Mouse (Mus musculus): Measurements from ENCODE around the gene Clcnka. TPM values are rescaled to one million over a fixed set of nuclear protein-coding genes. Genes with fewer than 3 reads are reported as not detected.

Clcnka gene
- polyA plus RNA-seq, 1 experiment = 0.35 TPM

- TF ChIP-seq CTCF (IDR thresholded peaks at IDR 0.05; ENCODE audit: borderline replicate concordance, control insufficient read depth, extremely low read depth, insufficient read depth, low read length, poor library complexity) = no peak
- TF ChIP-seq POLR2A (IDR thresholded peaks at IDR 0.05; ENCODE audit: control insufficient read depth, extremely low read depth, insufficient read depth, low read length, poor library complexity) = no peak
- Histone ChIP-seq H3K27me3 (ENCODE audit: control insufficient read depth, insufficient read depth, low read length) (no peaks in the 10 kb centered on the region; the same call in 1 of the 2 replicates), H3K36me3 (ENCODE audit: control insufficient read depth, insufficient read depth, low read length) (no peaks in the 10 kb centered on the region), H3K27ac (ENCODE audit: control insufficient read depth, insufficient read depth, low read length) (no peak overlapping the region), H3K4me1 (replicated peaks; ENCODE audit: control insufficient read depth, insufficient read depth, low read length) (peaks cover 3% of the 10 kb centered on the region), H3K4me3 (ENCODE audit: control insufficient read depth, insufficient read depth, low read length) (no peak overlapping the region)
- 82% methylated on average over 7 of the region's 7 CpGs for WGBS
- DNase-seq = no peak
Measured at GRCm38 (mm10) chr4:141386150-141386549, 12.4 kb downstream of the Clcnka start.

- Histone ChIP-seq H3K4me3 (ENCODE audit: control insufficient read depth, insufficient read depth, low read length) (no peak overlapping the region), H3K36me3 (ENCODE audit: control insufficient read depth, insufficient read depth, low read length) (no peaks in the 10 kb centered on the region), H3K27ac (ENCODE audit: control insufficient read depth, insufficient read depth, low read length) (no peak overlapping the region), H3K4me1 (replicated peaks; ENCODE audit: control insufficient read depth, insufficient read depth, low read length) (peaks cover 3% of the 10 kb centered on the region), H3K27me3 (ENCODE audit: control insufficient read depth, insufficient read depth, low read length) (no peaks in the 10 kb centered on the region; the same call in 1 of the 2 replicates)
- TF ChIP-seq POLR2A (IDR thresholded peaks at IDR 0.05; ENCODE audit: control insufficient read depth, extremely low read depth, insufficient read depth, low read length, poor library complexity) (no peak), CTCF (IDR thresholded peaks at IDR 0.05; ENCODE audit: borderline replicate concordance, control insufficient read depth, extremely low read depth, insufficient read depth, low read length, poor library complexity) (peak; percentile 84; the same call in 1 of the 2 replicates)
- WGBS = 0% methylated on average over 7 of the region's 7 CpGs
- peak; percentile 45 for DNase-seq
Measured at GRCm38 (mm10) chr4:141385275-141385674, 13.2 kb downstream of the Clcnka start.

- TF ChIP-seq CTCF (IDR thresholded peaks at IDR 0.05; ENCODE audit: borderline replicate concordance, control insufficient read depth, extremely low read depth, insufficient read depth, low read length, poor library complexity) (no peak), POLR2A (IDR thresholded peaks at IDR 0.05; ENCODE audit: control insufficient read depth, extremely low read depth, insufficient read depth, low read length, poor library complexity) (no peak)
- Histone ChIP-seq H3K4me1 (replicated peaks; ENCODE audit: control insufficient read depth, insufficient read depth, low read length) (peaks cover 3% of the 10 kb centered on the region), H3K27me3 (ENCODE audit: control insufficient read depth, insufficient read depth, low read length) (no peaks in the 10 kb centered on the region; the same call in 1 of the 2 replicates), H3K4me3 (ENCODE audit: control insufficient read depth, insufficient read depth, low read length) (0 out of 2 replicates have a peak overlapping the region, but pooled peaks have one; percentile 14), H3K27ac (ENCODE audit: control insufficient read depth, insufficient read depth, low read length) (no peak overlapping the region), H3K36me3 (ENCODE audit: control insufficient read depth, insufficient read depth, low read length) (no peaks in the 10 kb centered on the region)
- DNase-seq = peak; percentile 43
- WGBS = 4% methylated on average over 25 of the region's 25 CpGs
Measured at GRCm38 (mm10) chr4:141382406-141382805, 16.1 kb downstream of the Clcnka start.

- WGBS = 73% methylated on average over 8 of the region's 8 CpGs
- no peak for DNase-seq
- H3K4me3 ChIP-seq (ENCODE audit: control insufficient read depth, insufficient read depth, low read length) = no peak overlapping the region
- no peak overlapping the region for H3K27ac ChIP-seq (ENCODE audit: control insufficient read depth, insufficient read depth, low read length)
- TF ChIP-seq POLR2A (IDR thresholded peaks at IDR 0.05; ENCODE audit: control insufficient read depth, extremely low read depth, insufficient read depth, low read length, poor library complexity) (no peak), CTCF (IDR thresholded peaks at IDR 0.05; ENCODE audit: borderline replicate concordance, control insufficient read depth, extremely low read depth, insufficient read depth, low read length, poor library complexity) (no peak)
- peaks cover 3% of the 10 kb centered on the region for H3K4me1 ChIP-seq (replicated peaks; ENCODE audit: control insufficient read depth, insufficient read depth, low read length)
- no peaks in the 10 kb centered on the region; the same call in 1 of the 2 replicates for H3K27me3 ChIP-seq (ENCODE audit: control insufficient read depth, insufficient read depth, low read length)
- no peaks in the 10 kb centered on the region for H3K36me3 ChIP-seq (ENCODE audit: control insufficient read depth, insufficient read depth, low read length)
Measured at GRCm38 (mm10) chr4:141379674-141380073, 18.9 kb downstream of the Clcnka start.

- Histone ChIP-seq H3K36me3 (ENCODE audit: control insufficient read depth, insufficient read depth, low read length) (no peaks in the 10 kb centered on the region), H3K4me3 (ENCODE audit: control insufficient read depth, insufficient read depth, low read length) (no peak overlapping the region), H3K27me3 (ENCODE audit: control insufficient read depth, insufficient read depth, low read length) (peaks cover 3% of the 10 kb centered on the region; the same call in 1 of the 2 replicates), H3K4me1 (replicated peaks; ENCODE audit: control insufficient read depth, insufficient read depth, low read length) (0 out of 2 replicates have a peak, but pooled peaks cover 2% of the 10 kb centered on the region), H3K27ac (ENCODE audit: control insufficient read depth, insufficient read depth, low read length) (no peak overlapping the region)
- 94% methylated on average over 5 of the region's 5 CpGs for WGBS
- TF ChIP-seq CTCF (IDR thresholded peaks at IDR 0.05; ENCODE audit: borderline replicate concordance, control insufficient read depth, extremely low read depth, insufficient read depth, low read length, poor library complexity) = no peak
- no peak for TF ChIP-seq POLR2A (IDR thresholded peaks at IDR 0.05; ENCODE audit: control insufficient read depth, extremely low read depth, insufficient read depth, low read length, poor library complexity)
- no peak for DNase-seq
Measured at GRCm38 (mm10) chr4:141372426-141372825, 26.1 kb downstream of the Clcnka start.

GRCm38 (mm10) chr4:141367997-141368791 is 30.3 kb downstream of the Clcnka start, which contains the start of gene Fam131c:
Gene Fam131c (plus strand): TSS chr4:141368220.
- Histone ChIP-seq H3K36me3 (ENCODE audit: control insufficient read depth, insufficient read depth, low read length) (no peaks in the 10 kb centered on the region), H3K27ac (ENCODE audit: control insufficient read depth, insufficient read depth, low read length) (no peak within 1 kb of the TSS), H3K4me3 (ENCODE audit: control insufficient read depth, insufficient read depth, low read length) (no peak within 1 kb of the TSS), H3K4me1 (replicated peaks; ENCODE audit: control insufficient read depth, insufficient read depth, low read length) (0 out of 2 replicates have a peak, but pooled peaks cover 2% of the 10 kb centered on the region), H3K27me3 (ENCODE audit: control insufficient read depth, insufficient read depth, low read length) (peaks cover 3% of the 10 kb centered on the region; the same call in 1 of the 2 replicates)
- DNase-seq = no peak
- 6% methylated on average over 63 of the region's 71 CpGs for WGBS
- no peak for TF ChIP-seq POLR2A (IDR thresholded peaks at IDR 0.05; ENCODE audit: control insufficient read depth, extremely low read depth, insufficient read depth, low read length, poor library complexity)
- no peak for TF ChIP-seq CTCF (IDR thresholded peaks at IDR 0.05; ENCODE audit: borderline replicate concordance, control insufficient read depth, extremely low read depth, insufficient read depth, low read length, poor library complexity)
